Mouse (Mus musculus) midbrain, embryonic 12.5 days (tissue): ENCODE measurements around the gene Cops3. TPM values are rescaled to one million over a fixed set of nuclear protein-coding genes. Genes with fewer than 3 reads are reported as not detected.

Source experiments
- ATAC-seq: fragments of 200-750 bp; cut with Nextera tagmentation; 2 replicates; pipeline ENCODE4 v1.8.0; 2017; ENCODE audit warnings: low read depth, moderate TSS enrichment, moderate library complexity; ENCODE audit not compliant: low FRiP score
- H3K27ac ChIP-seq: fragments of 300-500 bp; sonication (generic); replicated peaks from 2 replicates; pipeline ENCODE4 v1.5.1; 2016; ENCODE audit warnings: mild to moderate bottlenecking
- H3K27me3 ChIP-seq: fragments of 300-500 bp; sonication (generic); 2 replicates; pipeline ENCODE4 v1.6.1; 2016; ENCODE audit warnings: mild to moderate bottlenecking
- H3K36me3 ChIP-seq: fragments of 300-500 bp; sonication (generic); 2 replicates; pipeline ENCODE4 v1.6.1; 2016
- H3K4me1 ChIP-seq: fragments of 300-500 bp; sonication (generic); 2 replicates; pipeline ENCODE4 v1.6.1; 2016
- H3K4me2 ChIP-seq: fragments of 300-500 bp; sonication (generic); replicated peaks from 2 replicates; pipeline ENCODE4 v1.6.1; 2016; ENCODE audit warnings: mild to moderate bottlenecking, moderate library complexity
- H3K4me3 ChIP-seq: fragments of 300-500 bp; sonication (generic); 2 replicates; pipeline ENCODE4 v1.5.1; 2016; ENCODE audit warnings: mild to moderate bottlenecking
- H3K9ac ChIP-seq: fragments of 300-500 bp; sonication (generic); replicated peaks from 2 replicates; pipeline ENCODE4 v1.6.1; 2016; ENCODE audit warnings: mild to moderate bottlenecking, moderate library complexity
- H3K9me3 ChIP-seq: fragments of 300-500 bp; sonication (generic); 2 replicates; pipeline ENCODE4 v1.6.1; 2016; ENCODE audit warnings: mild to moderate bottlenecking
- WGBS: fragments of 180-500 bp; shearing (Covaris S2); methylation state at CpG from one replicate; pipeline ENCODE4 v1.1.7; 2016; 5-methylcytosine and 5-hydroxymethylcytosine counted together
- polyA plus RNA-seq: library from polyadenylated mRNA; unstranded; fragments of >200 nt; fragmentation: Nextera tagmentation; extraction: Ambion mirVana; gene quantifications from 2 replicates; pipeline ENCODE4 v1.2.1, GENCODE M21; 2016

The Cops3 gene
- 222 and 224 TPM in 2 replicates for polyA plus RNA-seq

DNA sequence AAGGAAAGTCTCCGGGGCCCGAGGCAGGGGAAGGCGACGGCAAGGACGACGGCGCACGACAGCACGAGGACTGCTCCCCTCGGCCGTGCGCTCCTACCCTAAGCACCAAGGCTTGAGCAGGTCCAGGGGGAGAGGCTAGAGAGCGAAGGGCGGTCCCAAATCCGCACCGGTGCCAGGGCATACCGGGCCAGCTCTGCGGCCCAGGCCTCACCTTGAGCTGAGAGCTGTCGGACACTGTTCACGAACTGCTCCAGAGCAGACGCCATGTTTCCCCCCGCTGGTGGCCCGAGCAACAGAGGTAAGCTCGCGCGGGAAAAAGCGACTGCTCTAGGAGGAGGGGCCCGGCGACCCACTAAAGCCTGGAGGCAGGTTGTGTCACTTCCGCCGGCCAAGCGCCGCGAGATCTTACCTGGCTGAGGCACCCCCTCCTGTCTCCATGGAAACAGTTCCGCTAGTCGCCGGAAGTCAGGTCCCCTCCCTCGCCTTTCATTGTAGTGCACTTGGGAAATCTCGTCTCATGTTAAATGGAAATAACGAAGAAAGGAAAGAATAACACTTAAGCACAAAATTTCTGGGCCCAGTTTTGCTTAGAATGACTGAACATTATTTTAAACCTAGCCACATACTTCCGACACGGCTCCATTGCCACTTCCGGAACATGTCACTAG lies at the start of gene Cops3:
Gene Cops3 (minus strand): TSS at position 380 of the 668 bp plus-strand sequence.
- Histone ChIP-seq H3K4me1 (peaks cover 16% of the 10 kb centered on the region), H3K27me3 (no peaks in the 10 kb centered on the region), H3K27ac (peak within 1 kb of the TSS; percentile 92), H3K4me2 (peak within 1 kb of the TSS; percentile 71), H3K36me3 (peaks cover 21% of the 10 kb centered on the region), H3K9me3 (no peaks in the 10 kb centered on the region), H3K4me3 (peak within 1 kb of the TSS; percentile 72), H3K9ac (peak within 1 kb of the TSS; percentile 75)
- WGBS, result 1% methylated on average over 43 of the region's 43 CpGs
- peak; percentile 96 for ATAC-seq

DNA sequence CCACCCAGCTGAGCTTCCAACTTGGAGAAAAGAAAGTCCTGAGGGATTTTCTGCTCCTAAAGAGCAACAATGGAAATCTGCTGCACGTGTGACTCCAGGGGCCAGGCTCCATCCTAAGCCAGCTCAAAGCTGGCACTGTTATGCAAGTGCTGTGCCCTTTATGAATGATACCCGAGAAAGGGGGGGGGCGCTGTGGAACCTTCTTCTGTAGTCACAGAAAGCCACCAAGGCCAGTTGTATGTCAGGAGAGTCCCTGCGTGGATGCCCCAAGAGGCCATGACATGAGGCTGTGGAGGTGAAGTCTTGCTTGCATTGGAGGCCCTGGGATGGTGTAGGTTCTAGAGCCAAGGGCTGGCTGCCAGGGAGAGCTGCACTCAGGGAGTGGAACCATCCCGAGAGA lies 48.5 kb upstream of the Cops3 start:
- no peak overlapping the region for H3K9ac ChIP-seq
- no peak for ATAC-seq
- no peaks in the 10 kb centered on the region for H3K36me3 ChIP-seq
- no peak overlapping the region for H3K27ac ChIP-seq
- no peaks in the 10 kb centered on the region for H3K9me3 ChIP-seq
- 70% methylated on average over 5 of the region's 5 CpGs for WGBS
- H3K4me3 ChIP-seq, result no peak overlapping the region
- no peaks in the 10 kb centered on the region for H3K4me1 ChIP-seq
- H3K4me2 ChIP-seq, result no peak overlapping the region
- H3K27me3 ChIP-seq, result no peaks in the 10 kb centered on the region

DNA sequence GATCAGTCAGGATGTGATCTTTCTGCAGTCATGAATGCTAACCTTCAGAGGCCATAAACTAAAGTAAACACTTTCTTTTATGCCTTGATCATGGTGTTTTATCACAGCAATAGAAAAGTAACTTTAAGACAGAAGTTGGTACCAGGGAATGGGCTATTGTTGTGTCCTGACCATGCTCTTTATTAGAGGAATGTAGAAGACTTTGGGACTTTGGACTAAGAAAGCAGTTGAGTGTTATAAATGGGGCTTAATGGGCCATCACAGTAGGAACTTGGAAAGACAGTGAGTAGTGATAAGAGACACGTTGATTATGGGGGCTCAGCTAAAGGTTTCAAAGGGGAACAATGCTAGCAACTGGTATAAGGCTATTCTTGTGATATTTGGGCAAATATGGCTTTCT lies 47.3 kb upstream of the Cops3 start:
- H3K9me3 ChIP-seq, result no peaks in the 10 kb centered on the region
- no peak overlapping the region for H3K4me2 ChIP-seq
- H3K27ac ChIP-seq, result no peak overlapping the region
- ATAC-seq, result no peak
- no peaks in the 10 kb centered on the region for H3K36me3 ChIP-seq
- 86% methylated on average over 1 of the region's 1 CpGs for WGBS
- H3K9ac ChIP-seq, result no peak overlapping the region
- H3K4me1 ChIP-seq, result no peaks in the 10 kb centered on the region
- no peaks in the 10 kb centered on the region for H3K27me3 ChIP-seq
- no peak overlapping the region for H3K4me3 ChIP-seq

DNA sequence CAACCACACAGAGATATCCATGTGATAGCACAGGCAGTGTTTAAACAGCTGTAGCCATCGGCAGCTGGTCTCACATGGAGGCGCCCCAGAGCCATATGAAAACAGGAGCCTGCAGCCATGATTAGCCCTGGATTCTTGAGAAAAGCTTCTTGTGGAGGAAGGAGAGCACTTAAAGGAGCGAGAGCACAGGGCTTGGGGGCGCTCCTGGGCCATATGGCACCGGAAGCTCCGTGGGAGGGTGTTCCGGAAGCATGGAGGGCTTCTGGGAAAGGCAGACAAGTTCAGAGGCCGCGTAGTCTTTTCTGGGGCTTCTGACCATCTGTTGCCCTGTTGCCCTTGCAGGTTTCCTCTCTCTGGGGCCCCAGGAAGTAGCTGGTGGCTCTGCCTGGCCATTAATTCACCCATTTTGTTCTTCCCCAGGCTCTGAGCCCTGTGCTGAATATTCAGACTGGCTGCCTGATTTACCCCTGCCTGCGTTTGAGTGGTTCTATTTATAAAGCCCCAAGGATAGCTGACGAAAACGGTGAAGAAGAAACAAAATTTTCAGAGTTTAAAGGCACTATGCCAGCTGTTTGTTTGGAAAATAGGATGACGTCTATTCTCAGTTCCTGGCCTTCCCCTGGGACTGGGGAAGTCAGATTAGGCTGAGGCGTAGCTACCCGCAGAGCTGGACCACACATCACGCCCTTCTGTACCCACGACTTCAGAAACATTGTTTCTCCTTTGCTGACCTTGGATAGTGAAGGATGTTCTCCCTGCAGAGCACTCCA lies 45.8 kb upstream of the Cops3 start:
- Histone ChIP-seq H3K9me3 (no peaks in the 10 kb centered on the region), H3K27me3 (no peaks in the 10 kb centered on the region), H3K4me2 (no peak overlapping the region), H3K4me1 (no peaks in the 10 kb centered on the region), H3K4me3 (no peak overlapping the region), H3K9ac (no peak overlapping the region), H3K27ac (0 out of 2 replicates have a peak overlapping the region, but pooled peaks have one; percentile 7), H3K36me3 (no peaks in the 10 kb centered on the region)
- no peak for ATAC-seq
- 71% methylated on average over 17 of the region's 17 CpGs for WGBS

DNA sequence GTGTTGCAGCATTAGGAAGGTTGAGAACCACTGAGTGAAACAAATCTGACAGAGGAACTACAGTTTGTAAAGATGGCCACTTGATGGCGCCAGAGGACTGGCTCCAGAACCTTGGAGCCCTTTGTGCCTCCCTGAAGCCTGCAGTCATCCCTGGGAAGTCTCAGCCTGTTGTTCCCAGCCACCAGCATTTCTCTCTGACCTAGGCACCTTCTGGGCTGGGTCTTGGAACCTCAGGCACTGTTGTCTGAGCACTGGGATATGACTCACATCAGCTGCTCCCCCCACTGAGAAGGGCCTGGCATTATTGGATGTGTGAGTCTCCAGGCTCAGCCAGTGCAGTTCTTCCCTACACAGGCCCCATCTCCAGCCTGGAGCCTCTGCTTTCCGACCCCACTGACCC lies 40.4 kb upstream of the Cops3 start:
- Histone ChIP-seq H3K9ac (no peak overlapping the region; the same call in 1 of the 2 replicates), H3K9me3 (no peaks in the 10 kb centered on the region), H3K4me2 (no peak overlapping the region), H3K27ac (no peak overlapping the region), H3K27me3 (no peaks in the 10 kb centered on the region), H3K36me3 (peaks cover 17% of the 10 kb centered on the region), H3K4me3 (no peak overlapping the region), H3K4me1 (peaks cover 3% of the 10 kb centered on the region; the same call in 1 of the 2 replicates)
- ATAC-seq, result peak; percentile 78
- 30% methylated on average over 2 of the region's 2 CpGs for WGBS

DNA sequence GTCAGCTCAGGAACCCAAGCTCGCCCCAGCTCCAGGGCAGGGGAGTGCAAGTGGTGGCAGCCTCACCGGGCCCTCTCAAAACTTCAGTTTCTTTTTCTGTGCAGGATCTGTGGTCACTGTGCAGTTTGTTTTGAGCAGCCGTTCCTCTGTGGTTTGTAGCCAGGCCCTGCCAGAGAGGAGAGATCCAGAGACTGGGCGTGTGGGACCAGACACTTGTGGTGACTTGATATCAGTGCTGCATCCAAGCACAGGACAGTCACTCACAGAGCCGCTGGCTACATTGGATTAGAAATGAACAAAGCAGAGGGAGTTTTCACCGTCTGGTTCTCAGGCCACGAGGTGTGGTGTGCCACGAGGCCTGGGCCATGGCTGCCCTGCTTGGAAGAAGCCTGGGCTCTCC lies 32.5 kb upstream of the Cops3 start:
- no peaks in the 10 kb centered on the region for H3K27me3 ChIP-seq
- no peak overlapping the region for H3K27ac ChIP-seq
- no peak for ATAC-seq
- no peak overlapping the region for H3K4me2 ChIP-seq
- WGBS, result 80% methylated on average over 8 of the region's 8 CpGs
- no peak overlapping the region for H3K4me3 ChIP-seq
- H3K36me3 ChIP-seq, result peaks cover 35% of the 10 kb centered on the region
- H3K4me1 ChIP-seq, result peaks cover 8% of the 10 kb centered on the region
- H3K9ac ChIP-seq, result no peak overlapping the region
- no peaks in the 10 kb centered on the region for H3K9me3 ChIP-seq

DNA sequence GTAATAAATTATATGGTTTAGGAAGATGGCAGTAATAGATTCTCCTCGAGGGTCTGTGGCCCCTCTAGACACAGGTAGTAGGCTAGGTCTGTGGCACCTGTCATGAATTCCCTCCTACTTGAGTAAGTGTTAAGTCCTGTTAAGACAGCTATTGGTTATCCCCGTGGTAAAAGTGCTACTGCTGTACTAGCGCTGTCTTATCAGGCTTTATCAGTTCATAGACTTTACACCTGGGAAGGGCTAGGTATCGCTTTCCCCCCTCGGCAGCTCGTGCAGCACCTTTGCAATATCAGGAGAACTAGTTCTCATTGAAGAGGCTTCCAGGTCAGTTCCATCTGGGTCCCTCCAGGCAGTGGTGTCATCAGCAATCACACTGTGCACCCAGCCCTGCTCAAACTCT lies 24.7 kb upstream of the Cops3 start:
- H3K36me3 ChIP-seq, result peaks cover 16% of the 10 kb centered on the region
- 96% methylated on average over 6 of the region's 6 CpGs for WGBS
- no peaks in the 10 kb centered on the region for H3K27me3 ChIP-seq
- no peaks in the 10 kb centered on the region for H3K9me3 ChIP-seq
- H3K27ac ChIP-seq, result no peak overlapping the region
- no peak overlapping the region for H3K4me2 ChIP-seq
- H3K4me1 ChIP-seq, result peaks cover 6% of the 10 kb centered on the region
- no peak overlapping the region for H3K9ac ChIP-seq
- no peak for ATAC-seq
- no peak overlapping the region for H3K4me3 ChIP-seq

DNA sequence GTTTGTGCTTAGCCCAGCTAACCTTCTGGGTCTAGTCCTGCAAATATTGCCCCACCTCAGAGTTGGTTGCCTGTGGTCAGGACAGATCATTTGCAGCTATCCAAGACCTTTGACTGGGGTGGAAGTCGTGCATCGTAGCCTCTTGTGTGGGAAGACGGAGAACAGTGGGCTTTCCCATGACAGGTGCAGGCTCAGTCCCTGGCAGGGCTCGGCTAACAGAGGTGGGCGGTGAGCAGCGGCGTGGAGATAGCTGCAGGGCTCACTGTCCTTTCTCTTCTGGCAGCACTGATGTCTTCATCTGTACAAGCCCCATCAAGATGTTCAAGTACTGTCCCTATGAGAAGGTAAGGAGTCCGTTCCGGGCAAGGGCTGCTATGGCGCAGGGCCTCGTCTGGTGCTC lies 20.8 kb upstream of the Cops3 start:
- no peak overlapping the region for H3K9ac ChIP-seq
- 80% methylated on average over 11 of the region's 11 CpGs for WGBS

DNA sequence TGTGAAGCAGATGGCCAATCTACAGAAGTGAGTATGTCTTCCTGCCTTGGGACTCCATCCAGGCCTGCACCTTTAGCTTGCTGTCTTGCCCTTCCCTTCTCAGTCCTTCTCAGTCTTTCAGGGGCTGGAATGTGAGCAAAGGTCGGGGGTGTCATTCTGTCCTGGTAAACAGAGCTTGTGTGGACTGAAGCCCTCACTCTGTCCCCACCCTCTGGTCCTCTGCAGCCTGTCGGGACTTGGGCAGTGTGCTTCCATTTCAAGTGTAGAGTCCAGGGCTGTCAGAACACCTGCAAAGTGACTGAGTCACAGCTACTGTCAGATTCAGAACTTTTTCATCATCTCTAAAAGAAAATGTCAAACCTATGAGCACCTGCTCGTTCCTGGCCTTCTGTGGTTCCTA lies 13.2 kb upstream of the Cops3 start:
- no peaks in the 10 kb centered on the region for H3K9me3 ChIP-seq
- ATAC-seq, result no peak
- H3K4me1 ChIP-seq, result peaks cover 13% of the 10 kb centered on the region
- no peak overlapping the region for H3K4me3 ChIP-seq
- WGBS, result 77% methylated on average over 3 of the region's 3 CpGs
- H3K27me3 ChIP-seq, result no peaks in the 10 kb centered on the region
- no peak overlapping the region for H3K4me2 ChIP-seq
- H3K9ac ChIP-seq, result no peak overlapping the region
- H3K36me3 ChIP-seq, result no peaks in the 10 kb centered on the region
- H3K27ac ChIP-seq, result no peak overlapping the region

More for the DNA sequence above, 20.8 kb upstream of the Cops3 start:
- Histone ChIP-seq H3K4me2 (no peak overlapping the region), H3K27ac (0 out of 2 replicates have a peak overlapping the region, but pooled peaks have one; percentile 4), H3K36me3 (peaks cover 5% of the 10 kb centered on the region), H3K4me1 (peaks cover 3% of the 10 kb centered on the region; the same call in 1 of the 2 replicates), H3K9me3 (no peaks in the 10 kb centered on the region), H3K4me3 (no peak overlapping the region), H3K27me3 (no peaks in the 10 kb centered on the region)
- no peak for ATAC-seq

DNA sequence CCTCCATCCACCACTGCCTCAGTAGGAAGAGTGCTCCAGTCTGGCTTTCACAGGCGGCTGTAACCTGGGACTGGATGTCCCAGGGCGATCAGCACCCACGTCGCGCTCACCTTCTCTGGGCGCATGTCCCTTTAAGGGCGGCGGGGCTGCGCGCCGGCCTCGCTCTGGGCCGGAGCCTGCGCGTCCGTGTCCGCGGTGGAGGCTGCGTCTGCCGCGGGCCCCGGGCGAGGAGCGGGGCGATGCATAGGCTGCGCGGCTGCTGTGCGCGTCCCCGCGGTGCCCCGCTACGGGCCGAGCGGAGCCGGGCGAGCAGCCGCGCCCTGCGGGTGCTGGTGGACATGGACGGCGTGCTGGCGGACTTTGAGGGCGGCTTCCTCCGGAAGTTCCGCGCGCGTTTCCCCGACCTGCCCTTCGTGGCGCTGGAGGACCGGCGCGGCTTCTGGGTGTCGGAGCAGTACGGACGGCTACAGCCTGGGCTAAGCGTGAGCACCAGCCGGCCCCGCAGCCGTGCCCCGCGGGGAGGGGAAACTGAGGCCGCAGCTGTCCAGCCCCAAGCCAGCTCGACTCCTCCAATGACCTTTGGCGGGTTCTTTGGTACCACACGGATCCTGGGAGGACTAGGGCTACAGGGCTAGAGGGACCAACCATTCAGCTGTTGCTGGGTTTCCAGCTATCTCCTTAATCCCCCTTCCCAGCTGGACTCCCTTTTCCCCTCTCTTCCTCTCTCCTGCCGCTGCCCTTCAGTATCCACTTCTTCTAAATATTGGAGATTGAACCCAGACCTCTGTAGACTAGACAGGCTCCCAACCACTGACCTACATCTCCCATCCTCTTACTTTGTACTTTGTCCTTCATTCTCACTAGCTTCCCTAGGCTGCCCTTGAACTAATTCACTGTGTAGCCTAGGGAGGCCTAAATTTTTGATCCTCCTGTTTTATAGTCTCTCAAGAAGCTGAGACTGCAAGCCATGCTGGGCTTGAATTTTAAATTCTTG lies 8.6 kb upstream of the Cops3 start:
- Histone ChIP-seq H3K9ac (peak overlapping the region; percentile 89), H3K4me1 (peaks cover 13% of the 10 kb centered on the region), H3K27ac (peak overlapping the region; percentile 90), H3K4me2 (peak overlapping the region; percentile 71), H3K9me3 (no peaks in the 10 kb centered on the region), H3K4me3 (peak overlapping the region; percentile 79), H3K27me3 (no peaks in the 10 kb centered on the region), H3K36me3 (no peaks in the 10 kb centered on the region)
- ATAC-seq, result peak; percentile 89
- under 1% methylated on average over 65 of the region's 69 CpGs for WGBS

DNA sequence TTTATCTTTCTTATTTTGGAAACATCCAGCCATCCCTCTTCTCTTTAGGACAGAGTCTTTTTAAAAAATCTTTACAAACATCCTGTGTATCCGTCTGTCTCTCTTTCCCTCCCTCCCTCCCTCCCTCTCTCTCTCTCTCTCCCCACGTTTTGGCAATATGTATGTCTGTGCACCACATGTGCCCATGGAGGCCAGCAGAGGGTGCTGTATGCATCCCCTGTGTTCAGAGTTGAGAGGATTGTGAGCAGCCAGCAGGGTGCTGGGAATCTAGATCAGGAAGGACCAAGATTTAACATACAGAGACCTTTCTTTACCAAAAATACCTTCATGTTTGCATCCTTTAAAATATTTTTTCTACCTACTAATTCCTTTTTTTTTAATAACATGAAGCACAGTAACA lies 7.5 kb upstream of the Cops3 start:
- 15% methylated on average over 2 of the region's 2 CpGs for whole genome bisulfite sequencing
- ATAC-seq, result no peak
- H3K27ac ChIP-seq, result no peak overlapping the region
- H3K9ac ChIP-seq, result no peak overlapping the region
- H3K9me3 ChIP-seq, result no peaks in the 10 kb centered on the region
- H3K4me1 ChIP-seq, result peaks cover 13% of the 10 kb centered on the region
- peak overlapping the region; percentile 71; the same call in 1 of the 2 replicates for H3K4me2 ChIP-seq
- no peaks in the 10 kb centered on the region for H3K36me3 ChIP-seq
- no peaks in the 10 kb centered on the region for H3K27me3 ChIP-seq
- H3K4me3 ChIP-seq, result no peak overlapping the region
